ENCODE assay signal across 8 mouse cellular contexts in the genomic region with DNA sequence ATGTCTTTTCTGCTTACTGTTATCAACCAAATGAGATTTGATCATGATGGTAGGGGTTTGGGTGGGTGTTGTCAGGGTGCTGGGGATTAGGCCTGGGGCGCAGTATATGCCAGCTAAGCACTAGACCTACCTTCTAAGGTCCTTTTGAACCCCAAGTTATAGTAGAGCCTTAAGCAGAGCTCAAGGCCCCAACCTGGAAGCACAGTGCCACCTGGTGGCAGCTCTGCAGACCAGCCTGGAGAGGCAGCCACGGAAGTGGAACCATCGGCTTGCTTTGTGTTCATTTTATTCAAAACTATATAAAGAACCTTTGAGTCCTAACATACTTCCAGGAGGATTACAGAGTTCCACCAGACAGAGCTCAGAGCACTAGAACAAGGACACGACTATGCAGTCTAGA. TPM values are rescaled to one million over a fixed set of nuclear protein-coding genes. Genes with fewer than 3 reads are reported as not detected.
DNase-seq lines count a peak whose midpoint lies in the region; ATAC-seq lines count a peak whose summit lies in the region.

No protein-coding gene starts in this region.

- peak; percentile 85 for ATAC-seq in erythroblast, adult 5-6 weeks (replicated peaks; ENCODE audit: low FRiP score, poor library complexity, severe bottlenecking)

- peak; percentile 25 for DNase-seq in gastrocnemius, adult 18-20 months (ENCODE audit: low spot score)
- no peak for DNase-seq in gastrocnemius, postnatal 25 days
- DNase-seq in B cell, adult 2 months = peak; percentile 79 to 81
- DNase-seq in adrenal gland, adult 2 months = peak; percentile 54
- peak; percentile 29 to 82 for DNase-seq in kidney, postnatal 36 days
- DNase-seq in lung, postnatal 25 days (ENCODE audit: low spot score) = peak; percentile 54
- peak; percentile 86 for DNase-seq in splenic B cell, adult 2 months (ENCODE audit: low read depth, low spot score)

- no peaks in the 10 kb centered on the region for H3K36me3 ChIP-seq in splenic B cell, adult 2 months (ENCODE audit: control insufficient read depth, insufficient read depth, low read length, poor library complexity, severe bottlenecking)

- no peaks in the 10 kb centered on the region for H3K27me3 ChIP-seq in splenic B cell, adult 2 months (ENCODE audit: control insufficient read depth, insufficient read depth, low read length, poor library complexity, severe bottlenecking)

RNA-seq across cellular contexts. Expression of a gene that starts 13.6 kb away (rescaled TPM):
- 1 to 10 TPM; 1.8 to 2.3 TPM for total RNA-seq in gastrocnemius, adult 18-20 months (2021)
- total RNA-seq in gastrocnemius, postnatal 25 days (2021) = 1 to 10 TPM; 4.0 to 4.2 TPM
- under 1 TPM in 1 of 2 experiments, not detected in 1; 0.28 TPM for total RNA-seq in adrenal gland, adult 2 months (2021)
- 0.15 and 3.2 TPM in 2 replicates for polyA plus RNA-seq in adrenal gland, adult 2 months (2012; rRNA removed)
- not detected in 2 replicates for total RNA-seq in erythroblast, adult 5-6 weeks (2015; ENCODE audit: low replicate concordance)
- not detected in 2 replicates for total RNA-seq in erythroblast, adult 5-6 weeks (2017; ENCODE audit: low replicate concordance)

RNA-seq across cellular contexts. Expression of a gene that starts 22.0 kb away (rescaled TPM):
- total RNA-seq in gastrocnemius, adult 18-20 months (2021) = 1 to 10 TPM; 3.0 to 4.2 TPM
- total RNA-seq in gastrocnemius, postnatal 25 days (2021) = 1 to 10 TPM; 4.5 to 4.7 TPM
- total RNA-seq in adrenal gland, adult 2 months (2021) = 10 to 100 TPM; 12.1 to 24.4 TPM
- polyA plus RNA-seq in adrenal gland, adult 2 months (2012; rRNA removed) = 13.1 and 15.7 TPM in 2 replicates
- total RNA-seq in erythroblast, adult 5-6 weeks (2015; ENCODE audit: low replicate concordance) = 1.5 and 5.0 TPM in 2 replicates
- total RNA-seq in erythroblast, adult 5-6 weeks (2017; ENCODE audit: low replicate concordance) = 4.1 and 5.7 TPM in 2 replicates

RNA-seq across cellular contexts. Expression of a gene that starts 58.5 kb away (rescaled TPM):
- total RNA-seq in gastrocnemius, adult 18-20 months (2021) = 10 to 100 TPM; 58.3 to 60.1 TPM
- 10 to 100 TPM; 52.9 to 58.1 TPM for total RNA-seq in gastrocnemius, postnatal 25 days (2021)
- total RNA-seq in adrenal gland, adult 2 months (2021) = 100 to 1,000 TPM; 107 to 122 TPM
- 19.4 and 23.2 TPM in 2 replicates for polyA plus RNA-seq in adrenal gland, adult 2 months (2012; rRNA removed)
- 63.4 and 116 TPM in 2 replicates for total RNA-seq in erythroblast, adult 5-6 weeks (2015; ENCODE audit: low replicate concordance)
- 91.7 and 120 TPM in 2 replicates for total RNA-seq in erythroblast, adult 5-6 weeks (2017; ENCODE audit: low replicate concordance)
